Mouse (Mus musculus): Measurements from ENCODE around the gene Xpr1.

Xpr1 gene

GRCm38 (mm10) chr1:155400056-155400455, 17.2 kb downstream of the Xpr1 start:
- DNase-seq (ENCODE audit: low spot score): no peak

DNA sequence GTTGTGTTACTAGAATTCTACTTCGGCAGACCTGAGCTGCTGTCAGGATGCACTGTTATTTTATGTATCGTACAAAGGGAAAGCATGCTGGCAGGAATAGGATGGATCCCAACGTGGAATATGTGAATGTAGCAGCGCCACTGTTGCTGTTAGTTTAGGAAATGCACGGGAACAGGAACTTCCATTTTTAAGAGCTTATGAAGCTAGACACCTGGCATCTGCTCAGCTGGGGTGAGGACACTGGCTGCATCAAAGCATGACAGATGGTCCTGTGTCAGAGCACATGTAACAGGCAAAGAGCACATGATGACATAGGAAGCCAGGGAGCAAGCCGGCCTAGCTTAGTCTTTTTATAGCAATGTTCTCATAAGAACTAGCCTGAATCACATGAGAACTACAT, 22.4 kb downstream of the Xpr1 start:
- no peak for DNase-seq (ENCODE audit: low spot score)

DNA sequence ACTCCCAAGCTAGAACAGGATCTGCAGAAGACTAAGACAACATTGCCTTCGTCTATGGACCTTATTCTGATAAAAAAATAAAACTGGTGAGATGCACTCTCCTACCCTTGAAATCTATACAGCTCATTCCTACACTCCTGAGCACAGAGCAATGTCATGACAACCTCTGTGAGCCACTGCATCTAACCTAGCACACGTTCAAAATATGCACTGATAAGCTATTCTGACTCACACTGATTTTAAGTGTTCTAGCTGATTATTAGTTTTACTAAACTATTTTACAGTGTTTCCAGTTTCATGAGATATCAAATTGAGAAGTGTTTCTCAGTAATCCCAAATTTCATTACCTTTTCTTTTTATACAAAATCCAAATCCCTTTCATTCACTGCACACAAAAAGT, 23.2 kb downstream of the Xpr1 start:
- DNase-seq (ENCODE audit: low spot score): no peak

DNA sequence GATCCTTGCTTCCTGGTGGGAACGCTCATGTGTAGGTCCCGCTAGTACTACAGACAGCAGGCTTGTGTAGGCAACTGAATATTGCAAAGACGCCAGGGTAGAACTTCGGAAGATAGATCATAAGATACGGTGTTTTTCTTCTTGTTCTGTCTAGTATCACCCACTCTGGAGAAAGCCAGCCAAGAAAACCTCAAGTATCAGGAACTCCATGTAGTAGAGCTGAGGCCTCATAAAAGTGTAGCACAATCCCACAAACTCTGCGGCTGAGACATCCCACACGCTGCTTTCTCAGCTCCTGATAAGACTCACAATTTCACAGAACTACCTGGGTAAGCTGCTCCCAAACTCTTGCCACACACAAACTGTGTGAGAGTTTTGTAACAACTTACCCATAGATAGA, 24.4 kb downstream of the Xpr1 start:
- no peak for DNase-seq (ENCODE audit: low spot score)

- no peak for DNase-seq (ENCODE audit: low spot score)
Observed at GRCm38 (mm10) chr1:155391537-155391936, 25.7 kb downstream of the Xpr1 start.

GRCm38 (mm10) chr1:155388418-155388817, 28.8 kb downstream of the Xpr1 start:
- no peak for DNase-seq (ENCODE audit: low spot score)

DNA sequence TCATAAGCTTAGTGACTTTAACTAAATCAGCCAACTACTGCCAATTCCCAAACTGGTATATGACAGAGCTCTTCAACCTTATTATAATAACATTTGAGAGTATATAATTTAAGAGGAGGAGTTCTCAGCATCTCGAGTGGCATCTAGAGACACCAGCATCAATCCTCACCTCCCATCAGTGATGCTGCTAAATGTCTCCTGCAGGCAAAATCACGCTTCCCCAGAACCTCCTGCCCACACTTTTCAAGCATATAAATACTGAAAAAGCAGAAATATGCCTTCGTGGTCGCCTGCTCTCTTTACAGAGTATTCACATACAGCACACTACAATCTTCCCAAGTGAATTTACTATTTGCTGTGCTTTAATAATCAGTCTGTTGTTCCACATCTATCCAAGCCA, 30.7 kb downstream of the Xpr1 start:
- DNase-seq (ENCODE audit: low spot score): no peak

- DNase-seq (ENCODE audit: low spot score): peak; percentile 41
Observed at GRCm38 (mm10) chr1:155383319-155384302, 33.6 kb downstream of the Xpr1 start.

DNA sequence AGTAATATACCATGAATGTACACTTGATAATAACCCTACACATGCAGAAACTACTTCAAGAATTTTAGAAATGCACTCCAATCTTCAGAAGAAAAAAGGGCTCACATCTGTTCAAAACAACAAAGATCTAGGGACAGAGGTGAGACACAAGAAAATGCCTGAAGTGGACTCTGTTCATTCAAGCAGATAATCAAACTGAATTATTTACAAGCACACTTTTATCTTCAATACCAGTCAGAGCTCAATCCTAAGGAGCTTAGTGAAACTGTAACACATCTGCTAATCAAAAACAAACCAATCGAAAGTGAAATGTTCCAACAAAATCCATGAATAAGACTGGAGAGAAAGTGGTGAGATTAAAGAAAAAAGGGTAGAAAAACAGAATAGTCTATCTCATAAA, 35.3 kb downstream of the Xpr1 start:
- no peak for DNase-seq (ENCODE audit: low spot score)

GRCm38 (mm10) chr1:155379289-155379688, 37.9 kb downstream of the Xpr1 start:
- no peak for DNase-seq (ENCODE audit: low spot score)

GRCm38 (mm10) chr1:155372821-155373220, 44.4 kb downstream of the Xpr1 start:
- no peak for DNase-seq (ENCODE audit: low spot score)

- DNase-seq (ENCODE audit: low spot score): no peak
Observed at GRCm38 (mm10) chr1:155370075-155370658, 47.0 kb downstream of the Xpr1 start.

DNA sequence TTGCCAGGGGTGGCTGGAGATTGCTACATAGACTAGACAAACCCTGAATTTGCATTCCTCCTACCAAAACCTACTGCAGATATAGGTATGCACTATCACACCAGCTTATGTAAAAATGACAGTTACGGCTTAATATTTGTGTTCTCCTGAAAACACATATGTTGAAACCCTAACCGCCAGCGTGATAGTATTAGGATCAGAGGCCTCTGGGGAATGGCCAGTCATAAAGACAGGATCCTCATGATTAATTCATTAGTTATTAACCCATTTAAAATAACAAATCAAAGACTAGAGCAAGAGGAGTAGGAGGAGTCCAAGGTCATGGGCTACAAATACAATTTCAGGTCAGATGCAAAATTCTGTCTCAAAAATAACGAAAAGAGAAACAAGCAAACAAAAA, 50.8 kb downstream of the Xpr1 start:
- DNase-seq (ENCODE audit: low spot score): no peak

GRCm38 (mm10) chr1:155361502-155362126, 55.6 kb downstream of the Xpr1 start:
- no peak for DNase-seq (ENCODE audit: low spot score)

DNA sequence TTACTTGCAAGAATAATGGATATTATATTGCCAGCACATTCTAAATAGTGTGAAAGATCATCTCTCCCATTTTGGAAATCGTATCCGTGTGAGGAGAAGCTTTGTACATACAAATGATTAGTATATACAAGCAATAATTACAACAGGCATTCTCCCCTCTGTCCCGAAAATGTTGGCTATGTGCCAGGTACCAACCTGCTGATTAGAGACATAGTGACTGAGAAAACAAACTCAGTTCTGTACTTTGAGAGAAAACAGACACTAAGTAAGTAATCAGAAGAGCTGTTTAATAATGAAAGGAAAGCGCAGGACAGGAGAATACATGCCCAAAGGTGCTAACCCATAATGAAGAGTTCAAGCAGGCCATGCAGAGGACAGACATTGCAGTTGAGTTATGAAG, 64.1 kb downstream of the Xpr1 start:
- DNase-seq (ENCODE audit: low spot score): peak; percentile 49

GRCm38 (mm10) chr1:155351527-155351926, 65.7 kb downstream of the Xpr1 start:
- DNase-seq (ENCODE audit: low spot score): peak; percentile 79

DNA sequence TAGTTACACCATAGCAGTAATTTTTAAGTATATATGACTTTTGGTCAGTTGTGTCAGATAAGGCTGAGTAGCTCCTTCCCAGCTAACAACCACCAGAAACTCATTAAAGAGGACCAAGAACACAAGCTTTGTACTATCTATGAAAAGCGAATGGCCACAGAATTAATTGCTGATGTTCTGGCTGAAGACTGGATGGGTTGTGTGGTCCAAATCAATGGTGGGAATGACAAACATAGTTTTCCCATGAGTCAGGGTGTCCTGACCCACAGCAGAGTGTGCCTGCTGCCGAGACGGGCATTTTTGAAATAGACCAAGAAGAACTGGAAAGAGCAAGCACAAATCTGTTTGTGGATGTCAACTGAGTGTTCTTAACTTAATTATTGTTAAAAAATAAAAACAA, 68.7 kb downstream of the Xpr1 start:
- DNase-seq (ENCODE audit: low spot score): no peak

- no peak for DNase-seq (ENCODE audit: low spot score)
Observed at GRCm38 (mm10) chr1:155347339-155347738, 69.9 kb downstream of the Xpr1 start.

- DNase-seq (ENCODE audit: low spot score): no peak
Observed at GRCm38 (mm10) chr1:155344019-155344418, 73.2 kb downstream of the Xpr1 start.

GRCm38 (mm10) chr1:155339622-155340021, 77.6 kb downstream of the Xpr1 start:
- no peak for DNase-seq (ENCODE audit: low spot score)

DNA sequence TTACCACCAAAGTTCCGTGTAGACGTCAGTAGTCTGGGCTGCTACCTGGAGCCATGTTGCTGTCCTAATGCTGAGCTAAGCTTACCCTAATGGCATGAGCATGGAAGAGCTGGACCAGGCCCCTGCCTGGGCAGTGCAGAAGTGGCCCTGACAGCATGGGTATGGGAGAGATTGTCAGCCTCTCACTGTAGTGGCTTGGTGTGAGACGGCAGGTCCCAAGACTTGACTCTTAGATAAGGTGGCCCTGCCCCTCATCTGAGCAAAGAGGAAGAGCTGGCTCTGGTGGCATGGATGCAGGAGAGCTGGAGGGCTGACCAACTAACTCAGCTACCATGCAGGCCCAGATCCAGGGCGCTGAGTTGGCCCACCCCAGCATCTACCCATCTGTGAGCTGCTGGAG, 79.9 kb downstream of the Xpr1 start:
- no peak for DNase-seq (ENCODE audit: low spot score)

- no peak for DNase-seq (ENCODE audit: low spot score)
Observed at GRCm38 (mm10) chr1:155335963-155336362, 81.3 kb downstream of the Xpr1 start.

DNA sequence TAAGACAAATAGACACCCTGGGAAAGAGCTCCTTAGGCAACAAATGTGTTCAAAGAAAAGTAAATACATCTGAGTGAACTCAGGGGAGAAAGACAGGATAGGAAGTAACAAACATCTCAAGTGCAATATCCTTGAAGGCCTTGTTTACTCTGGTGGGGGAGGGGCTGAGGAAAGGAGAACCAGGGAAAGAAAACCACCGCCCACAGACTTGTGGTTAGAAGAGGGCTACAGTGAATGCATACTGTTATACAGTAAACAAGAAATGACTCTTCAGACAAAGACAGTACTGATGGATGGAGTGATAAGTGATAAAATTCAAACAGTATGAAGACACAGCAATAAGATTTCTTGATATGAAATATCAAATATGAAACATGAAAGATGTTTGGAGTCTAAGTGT, 95.0 kb downstream of the Xpr1 start:
- DNase-seq (ENCODE audit: low spot score): no peak

Measured in c-Kit-positive CD71-positive TER-119-positive erythroid progenitor cells, embryonic 14.5 days (primary cell).